Mouse (Mus musculus) megakaryocyte, embryonic 14.5 days (primary cell): Measurements from ENCODE around the gene Nphp4.
"Not testable (repeated sequence)": the region's sequence is repeated elsewhere in the genome, so short reads cannot be mapped to it uniquely, and the experiment has no call there.

Experiments used
- FLI1 ChIP-seq: IDR thresholded peaks from 2 replicates; pipeline ENCODE4 v1.6.1; 2012; ENCODE audit warnings: low read length, inconsistent platforms, mixed read lengths
- GATA1 ChIP-seq: IDR thresholded peaks from 3 replicates; pipeline ENCODE4 v1.6.1; 2012; ENCODE audit warnings: mixed read lengths, low read length, inconsistent platforms, borderline replicate concordance

- TF ChIP-seq FLI1, GATA1: not testable (repeated sequence)
These were observed 79.3 kb downstream of the Nphp4 start for GRCm38 (mm10) chr4:152555806-152556205.
